Mouse (Mus musculus) embryonic facial prominence, embryonic 11.5 days (tissue): Measurements from ENCODE around the gene Ubap1. TPM values are rescaled to one million over a fixed set of nuclear protein-coding genes. Genes with fewer than 3 reads are reported as not detected.
A peak's percentile ranks its signal among the peaks of the same experiment; 100 is the strongest.

Experiments
- ATAC-seq: fragments of 200-750 bp; cut with Nextera tagmentation; replicated peaks from 2 replicates; pipeline ENCODE4 v1.8.0; 2017; ENCODE audit warnings: low read depth; ENCODE audit not compliant: insufficient number of reproducible peaks, low FRiP score, low TSS enrichment
- DNase-seq: peaks from one replicate; pipeline ENCODE4 v3.0.0-alpha.2; 2015; ENCODE audit warnings: low spot score
- H3K27ac ChIP-seq: fragments of 300-500 bp; sonication (generic); replicated peaks from 2 replicates; pipeline ENCODE4 v1.5.1; 2014; ENCODE audit warnings: mild to moderate bottlenecking, low read depth, low read length, control low read depth
- H3K27me3 ChIP-seq: fragments of 300-500 bp; sonication (generic); 2 replicates; pipeline ENCODE4 v1.6.1; 2014; ENCODE audit warnings: mild to moderate bottlenecking, low read length, moderate library complexity, mixed read lengths; ENCODE audit not compliant: control insufficient read depth, insufficient read depth
- H3K36me3 ChIP-seq: fragments of 300-500 bp; sonication (generic); replicated peaks from 2 replicates; pipeline ENCODE4 v1.6.1; 2014; ENCODE audit warnings: low read depth, mild to moderate bottlenecking, low read length, moderate library complexity, mixed read lengths; ENCODE audit not compliant: control insufficient read depth, insufficient read depth
- H3K4me1 ChIP-seq: fragments of 300-500 bp; sonication (generic); 2 replicates; pipeline ENCODE4 v1.6.1; 2014; ENCODE audit warnings: low read length, mixed read lengths; ENCODE audit not compliant: control insufficient read depth, insufficient read depth
- H3K4me2 ChIP-seq: fragments of 300-500 bp; sonication (generic); 2 replicates; pipeline ENCODE4 v1.6.1; 2014; ENCODE audit warnings: low read depth, mild to moderate bottlenecking, control low read depth, low read length, moderate library complexity
- H3K4me3 ChIP-seq: fragments of 300-500 bp; sonication (generic); 2 replicates; pipeline ENCODE4 v1.5.1; 2014; ENCODE audit warnings: low read depth, low read length, control low read depth
- H3K9ac ChIP-seq: fragments of 300-500 bp; sonication (generic); replicated peaks from 2 replicates; pipeline ENCODE4 v1.6.1; 2014; ENCODE audit warnings: mild to moderate bottlenecking, control low read depth, low read length
- H3K9me3 ChIP-seq: fragments of 300-500 bp; sonication (generic); replicated peaks from 2 replicates; pipeline ENCODE4 v1.6.1; 2016; ENCODE audit warnings: mild to moderate bottlenecking, low read length, inconsistent platforms, mixed read lengths; ENCODE audit not compliant: control insufficient read depth
- WGBS: fragments of 180-500 bp; shearing (Covaris S2); extraction: QIAGEN DNeasy Blood & Tissue Kit; methylation state at CpG from one replicate; pipeline ENCODE4 v1.1.7; 2014; 5-methylcytosine and 5-hydroxymethylcytosine counted together
- polyA plus RNA-seq: library from polyadenylated mRNA; unstranded; fragments of >200 nt; fragmentation: Nextera tagmentation; extraction: Ambion mirVana; gene quantifications from 2 replicates; pipeline ENCODE4 v1.2.1, GENCODE M21; 2014

Gene Ubap1
- polyA plus RNA-seq, 1 experiment from 2014 or later = 80.3 TPM

DNA sequence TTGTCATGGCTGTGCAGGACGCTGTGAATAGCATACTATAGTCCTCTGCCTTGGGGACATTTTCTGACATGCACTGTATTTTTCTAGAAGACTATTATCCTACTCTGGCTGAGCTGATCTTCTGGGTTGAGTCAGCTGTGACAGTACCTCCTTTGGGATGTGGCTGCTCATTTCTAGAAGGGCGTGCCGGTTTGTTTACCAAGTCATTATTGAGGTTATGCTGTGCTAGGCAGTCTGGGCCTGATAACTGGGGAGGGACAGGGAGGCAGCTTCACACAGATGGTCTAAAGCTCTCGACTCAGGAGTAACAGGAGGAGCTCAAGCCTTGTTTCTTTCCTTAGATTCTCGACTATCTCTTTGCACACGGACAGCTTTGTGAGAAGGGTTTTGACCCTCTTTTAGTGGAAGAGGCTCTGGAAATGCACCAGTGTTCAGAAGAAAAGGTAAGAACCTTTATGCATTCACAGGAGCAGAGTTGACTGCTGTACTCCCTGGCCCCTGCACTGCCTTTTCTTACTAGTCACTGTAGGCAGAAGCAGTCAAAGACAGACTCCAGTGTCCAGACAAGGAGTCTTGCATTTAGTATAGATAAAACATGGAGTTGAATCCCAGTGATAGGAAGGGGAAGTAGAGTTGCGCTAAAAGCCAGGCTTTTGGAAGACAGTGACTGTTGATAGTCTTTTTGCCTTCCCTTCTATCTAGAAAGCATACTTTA is 39.1 kb downstream of the Ubap1 start:
- no peak for DNase-seq
- no peak overlapping the region for H3K9ac ChIP-seq
- H3K4me1 ChIP-seq = no peaks in the 10 kb centered on the region
- 80% methylated on average over 7 of the region's 7 CpGs for WGBS
- no peak overlapping the region for H3K4me3 ChIP-seq
- peaks cover 4% of the 10 kb centered on the region; the same call in 1 of the 2 replicates for H3K36me3 ChIP-seq
- no peaks in the 10 kb centered on the region for H3K9me3 ChIP-seq
- no peak overlapping the region for H3K4me2 ChIP-seq
- no peaks in the 10 kb centered on the region for H3K27me3 ChIP-seq
- ATAC-seq = no peak
- no peak overlapping the region for H3K27ac ChIP-seq

GRCm38 (mm10) chr4:41388616-41389015 is 39.8 kb downstream of the Ubap1 start:
- Histone ChIP-seq H3K27me3 (no peaks in the 10 kb centered on the region), H3K4me1 (no peaks in the 10 kb centered on the region), H3K27ac (no peak overlapping the region), H3K4me3 (no peak overlapping the region), H3K9ac (no peak overlapping the region), H3K9me3 (no peaks in the 10 kb centered on the region), H3K36me3 (no peaks in the 10 kb centered on the region), H3K4me2 (no peak overlapping the region)
- 84% methylated on average over 5 of the region's 5 CpGs for WGBS
- DNase-seq (no peak), ATAC-seq (no peak)

DNA sequence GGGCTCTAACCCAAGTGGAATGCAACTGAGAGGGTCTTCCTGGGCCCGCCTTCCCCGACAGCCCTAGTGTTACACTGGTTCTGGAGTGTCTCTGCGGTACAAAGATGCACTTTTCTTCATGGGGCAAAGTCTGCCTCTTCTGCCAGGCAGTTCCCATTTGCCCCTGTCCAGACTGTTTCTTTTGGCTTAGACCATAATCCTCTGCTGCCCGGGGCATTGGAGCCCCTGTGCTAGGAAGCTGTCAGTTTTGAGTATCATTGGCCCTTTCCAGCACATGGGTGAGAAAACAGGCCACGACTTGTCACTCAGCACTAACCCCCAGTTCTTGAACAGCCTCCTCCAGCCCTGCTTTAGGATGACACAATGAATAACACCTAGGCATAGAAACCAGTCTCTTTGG is 40.4 kb downstream of the Ubap1 start:
- H3K4me2 ChIP-seq = no peak overlapping the region
- H3K4me1 ChIP-seq = no peaks in the 10 kb centered on the region
- DNase-seq (no peak), ATAC-seq (no peak)
- no peak overlapping the region for H3K9ac ChIP-seq
- 91% methylated on average over 5 of the region's 5 CpGs for WGBS
- H3K27ac ChIP-seq = no peak overlapping the region
- no peak overlapping the region for H3K4me3 ChIP-seq
- no peaks in the 10 kb centered on the region for H3K27me3 ChIP-seq
- no peaks in the 10 kb centered on the region for H3K36me3 ChIP-seq
- no peaks in the 10 kb centered on the region for H3K9me3 ChIP-seq

DNA sequence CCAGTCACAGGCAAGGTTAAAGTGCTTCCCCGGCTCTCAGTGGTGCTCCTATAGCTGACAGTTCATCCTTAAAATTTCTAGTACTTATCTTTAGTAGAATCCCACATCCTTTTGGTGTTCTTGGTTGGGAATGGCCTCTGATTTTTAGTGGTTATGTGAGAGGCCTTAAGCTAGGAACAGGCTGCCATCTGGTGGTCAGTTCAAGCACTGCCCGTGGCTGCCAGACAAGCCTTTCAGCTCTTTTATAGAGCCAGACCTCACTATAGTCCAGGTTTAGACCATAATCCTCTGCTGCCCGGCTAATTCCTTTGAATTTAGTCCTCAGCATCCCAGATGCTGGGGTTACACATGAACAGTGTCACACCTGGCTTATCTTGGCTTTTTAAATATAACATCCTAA is 41.3 kb downstream of the Ubap1 start:
- no peak for ATAC-seq
- no peaks in the 10 kb centered on the region for H3K36me3 ChIP-seq
- H3K4me2 ChIP-seq = no peak overlapping the region
- H3K9ac ChIP-seq = no peak overlapping the region
- DNase-seq = peak; percentile 89
- WGBS = 22% methylated on average over 3 of the region's 3 CpGs
- no peaks in the 10 kb centered on the region for H3K9me3 ChIP-seq
- H3K27me3 ChIP-seq = no peaks in the 10 kb centered on the region
- H3K4me3 ChIP-seq = no peak overlapping the region
- no peaks in the 10 kb centered on the region for H3K4me1 ChIP-seq
- H3K27ac ChIP-seq = no peak overlapping the region

DNA sequence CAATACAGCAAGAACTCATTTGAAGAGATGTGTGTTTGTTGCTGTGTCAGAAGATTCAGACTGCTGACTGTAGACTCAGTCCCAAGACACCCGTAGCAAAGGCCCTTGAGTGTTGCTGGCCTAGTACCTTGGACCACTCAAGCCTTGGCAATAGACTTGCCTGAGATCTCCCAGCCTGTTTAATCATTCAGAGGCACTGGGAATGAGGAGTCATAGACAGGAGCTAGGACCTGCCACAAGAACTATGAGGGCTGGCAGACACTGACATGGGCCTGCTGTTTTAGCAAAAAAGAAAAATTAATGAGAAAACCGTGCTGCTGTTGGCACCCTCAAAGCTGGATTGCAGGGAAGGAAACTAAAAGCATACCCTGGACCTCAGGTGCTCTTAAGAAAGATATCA is 42.2 kb downstream of the Ubap1 start:
- ATAC-seq (no peak), DNase-seq (no peak)
- Histone ChIP-seq H3K4me2 (no peak overlapping the region), H3K36me3 (no peaks in the 10 kb centered on the region), H3K9ac (no peak overlapping the region), H3K27me3 (no peaks in the 10 kb centered on the region), H3K4me3 (no peak overlapping the region), H3K9me3 (no peaks in the 10 kb centered on the region), H3K4me1 (no peaks in the 10 kb centered on the region), H3K27ac (no peak overlapping the region)
- 88% methylated on average over 2 of the region's 2 CpGs for WGBS

DNA sequence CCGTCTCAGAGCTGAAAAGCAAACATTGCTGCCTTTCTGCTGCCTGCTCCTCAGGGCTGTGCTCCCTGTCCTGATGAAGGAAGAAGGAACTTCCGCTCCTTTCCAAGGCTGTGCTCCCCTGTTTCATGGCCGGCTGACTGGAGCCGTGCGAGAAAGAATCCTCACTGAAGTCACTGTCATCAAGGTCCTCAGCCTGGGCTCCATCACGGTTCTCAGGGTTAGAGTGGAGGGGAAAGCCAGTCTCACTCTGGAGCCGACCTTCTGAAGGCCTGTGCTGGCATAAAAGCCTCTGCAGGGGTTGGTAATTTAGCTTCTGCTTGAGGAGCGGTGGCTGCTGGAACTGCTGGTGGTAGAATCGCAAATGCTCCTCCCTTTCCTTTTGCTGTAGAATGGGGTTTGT is 45.9 kb downstream of the Ubap1 start:
- DNase-seq = no peak
- H3K4me3 ChIP-seq = no peak overlapping the region
- no peaks in the 10 kb centered on the region for H3K4me1 ChIP-seq
- H3K9ac ChIP-seq = no peak overlapping the region
- no peaks in the 10 kb centered on the region for H3K27me3 ChIP-seq
- WGBS = 77% methylated on average over 9 of the region's 9 CpGs
- no peak overlapping the region for H3K27ac ChIP-seq
- ATAC-seq = no peak
- no peaks in the 10 kb centered on the region for H3K9me3 ChIP-seq
- H3K36me3 ChIP-seq = no peaks in the 10 kb centered on the region
- H3K4me2 ChIP-seq = no peak overlapping the region

DNA sequence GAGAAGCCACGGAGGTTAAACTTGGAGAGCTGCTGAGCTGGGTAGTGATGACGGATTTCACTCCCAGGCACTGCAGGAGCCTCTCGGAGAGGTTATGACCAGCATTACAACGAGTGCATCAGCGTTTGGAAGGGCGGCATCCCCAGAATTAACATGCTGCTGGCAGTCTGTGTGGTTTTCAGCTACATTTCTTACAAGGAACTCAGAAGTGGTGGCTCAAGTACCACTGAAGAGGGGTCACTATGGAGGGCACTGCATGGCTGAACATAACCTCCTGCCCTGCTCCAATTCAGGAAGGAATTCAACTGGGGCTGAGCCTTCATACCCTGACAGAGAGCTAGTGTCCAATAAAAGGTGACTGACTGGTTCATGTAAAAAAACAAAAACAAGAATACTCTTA is 49.6 kb downstream of the Ubap1 start:
- Histone ChIP-seq H3K4me1 (no peaks in the 10 kb centered on the region), H3K4me2 (no peak overlapping the region), H3K36me3 (no peaks in the 10 kb centered on the region), H3K9ac (no peak overlapping the region), H3K4me3 (no peak overlapping the region), H3K27me3 (no peaks in the 10 kb centered on the region), H3K27ac (no peak overlapping the region), H3K9me3 (no peaks in the 10 kb centered on the region)
- WGBS = 88% methylated on average over 6 of the region's 6 CpGs
- ATAC-seq = no peak
- DNase-seq = no peak

GRCm38 (mm10) chr4:41399904-41400303 is 51.1 kb downstream of the Ubap1 start:
- Histone ChIP-seq H3K36me3 (no peaks in the 10 kb centered on the region; the same call in 1 of the 2 replicates), H3K27me3 (no peaks in the 10 kb centered on the region), H3K4me2 (no peak overlapping the region), H3K4me3 (no peak overlapping the region), H3K9me3 (no peaks in the 10 kb centered on the region), H3K4me1 (no peaks in the 10 kb centered on the region), H3K27ac (no peak overlapping the region), H3K9ac (no peak overlapping the region)
- DNase-seq = no peak
- 82% methylated on average over 5 of the region's 5 CpGs for WGBS
- no peak for ATAC-seq
